Mouse (Mus musculus): ENCODE measurements at regions not wholly inside any gene's neighbourhood (a gene's known extent, or its start where the extent isn't known, plus 50 kb on each side); places are given as distances from the start of the nearest gene placed in this dataset.

DNA sequence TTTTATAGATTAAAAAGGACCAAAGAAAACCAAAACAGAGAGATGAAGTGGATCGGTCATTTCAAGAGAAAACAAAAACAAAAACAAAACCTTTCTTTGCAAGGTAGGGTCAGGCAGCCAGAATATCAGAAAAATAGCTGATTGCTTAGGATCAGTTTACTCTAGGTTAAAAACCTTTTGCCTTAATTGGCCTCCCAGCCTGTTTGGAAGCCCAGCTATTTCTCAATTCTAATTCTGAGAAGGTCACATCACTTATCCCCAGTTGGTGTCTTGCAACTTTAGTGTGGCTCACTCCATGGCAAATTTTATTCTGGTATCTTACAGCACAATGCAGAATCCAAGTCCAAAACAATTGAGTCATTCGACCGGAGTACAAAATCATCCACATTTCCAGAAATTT is 70.0 kb downstream of the 1190002N15Rik start:
- no peak for DNase-seq (ENCODE audit: low spot score in 2 of 2)

DNA sequence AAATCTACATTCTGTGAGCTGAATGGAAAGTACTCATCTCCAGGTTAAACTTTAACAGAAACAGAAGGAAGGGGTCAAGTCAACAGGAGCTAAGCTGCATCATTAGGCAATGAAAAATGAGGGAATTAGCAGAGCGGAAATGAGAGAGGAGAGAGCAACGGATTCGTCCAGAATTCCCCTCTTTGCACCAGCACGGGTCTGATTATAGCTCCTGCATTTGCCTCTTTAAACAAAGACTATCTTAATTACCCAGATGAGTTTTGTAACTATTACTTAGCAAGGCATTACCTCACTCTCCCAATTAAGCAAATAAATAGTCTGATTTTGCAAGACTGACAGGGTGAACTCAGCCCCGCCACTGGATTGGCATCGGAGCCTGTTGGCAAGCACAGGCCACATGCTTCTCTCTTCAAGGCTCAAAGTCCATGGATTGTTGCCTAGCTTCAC is 81.8 kb downstream of the 1190002N15Rik start:
- no peak for DNase-seq (ENCODE audit: low spot score in 2 of 2)

DNA sequence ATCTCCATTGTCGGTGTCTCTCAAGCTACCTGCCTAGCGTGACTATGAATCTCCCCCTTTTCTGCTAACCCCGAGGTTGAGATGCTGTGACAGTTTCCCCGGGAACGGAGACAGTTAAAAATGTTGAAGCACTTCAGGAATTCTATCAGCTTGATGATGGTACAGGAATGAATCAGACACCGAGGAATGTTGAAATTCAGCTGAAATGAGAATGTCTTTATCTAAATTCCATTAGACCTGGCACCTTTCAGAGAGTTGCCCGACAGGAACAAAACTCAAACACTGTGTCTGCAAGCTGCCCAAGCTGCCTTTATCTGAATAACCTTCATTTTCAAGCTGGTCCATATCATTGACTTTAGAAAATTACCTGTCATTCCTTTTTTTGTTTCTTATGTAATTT is 82.4 kb downstream of the 1190002N15Rik start:
- DNase-seq (ENCODE audit: low spot score in 2 of 2): no peak

DNA sequence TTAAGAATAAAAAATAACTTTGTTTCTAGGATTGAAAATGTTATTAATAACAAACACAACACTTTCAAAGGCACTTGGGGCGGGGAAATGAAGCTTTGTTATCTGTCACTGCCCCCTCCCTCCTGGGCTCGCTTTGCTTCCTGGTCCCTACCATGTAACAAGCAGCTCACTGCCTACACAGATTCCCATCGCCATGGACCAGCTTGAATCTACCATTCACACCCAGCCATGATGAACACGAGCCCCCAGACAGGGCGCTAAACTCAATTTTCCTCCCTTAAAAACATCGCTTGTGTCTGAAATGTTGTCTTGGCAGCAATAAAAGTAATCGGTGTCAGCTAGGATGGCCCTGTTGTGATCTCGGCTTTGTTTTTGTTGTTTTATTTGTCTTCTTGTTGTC is 88.0 kb downstream of the 1190002N15Rik start:
- no peak for DNase-seq (ENCODE audit: low spot score in 2 of 2)

DNA sequence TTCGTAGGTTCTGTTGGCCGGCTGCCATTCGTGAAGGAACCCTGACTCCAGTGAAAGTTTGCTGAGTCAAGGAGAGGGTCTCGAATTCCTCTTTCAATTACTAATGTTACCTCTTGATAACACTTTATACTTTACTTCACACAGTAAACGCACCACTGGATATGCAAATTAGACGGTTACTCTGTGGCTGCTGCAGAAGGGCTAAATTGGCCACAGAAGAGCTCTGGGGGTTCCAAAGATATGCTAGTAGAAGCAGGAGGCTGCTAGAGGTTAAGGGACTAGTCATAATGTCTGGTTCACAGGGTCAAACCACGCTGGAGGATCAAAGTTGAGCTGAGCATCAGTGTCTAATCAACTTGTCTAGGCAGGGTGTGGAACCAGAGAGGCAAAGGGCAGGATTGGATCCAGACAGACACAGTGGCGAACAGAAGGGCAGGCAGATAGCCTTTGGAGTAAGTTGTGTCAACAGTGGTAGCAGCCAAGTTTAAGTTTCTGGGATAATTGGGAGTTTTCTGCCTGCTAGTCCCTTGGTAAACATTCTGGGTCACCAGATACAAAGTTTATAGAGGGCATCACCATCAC is 91.6 kb downstream of the 1190002N15Rik start:
- no peak for DNase-seq (ENCODE audit: low spot score in 2 of 2)

DNA sequence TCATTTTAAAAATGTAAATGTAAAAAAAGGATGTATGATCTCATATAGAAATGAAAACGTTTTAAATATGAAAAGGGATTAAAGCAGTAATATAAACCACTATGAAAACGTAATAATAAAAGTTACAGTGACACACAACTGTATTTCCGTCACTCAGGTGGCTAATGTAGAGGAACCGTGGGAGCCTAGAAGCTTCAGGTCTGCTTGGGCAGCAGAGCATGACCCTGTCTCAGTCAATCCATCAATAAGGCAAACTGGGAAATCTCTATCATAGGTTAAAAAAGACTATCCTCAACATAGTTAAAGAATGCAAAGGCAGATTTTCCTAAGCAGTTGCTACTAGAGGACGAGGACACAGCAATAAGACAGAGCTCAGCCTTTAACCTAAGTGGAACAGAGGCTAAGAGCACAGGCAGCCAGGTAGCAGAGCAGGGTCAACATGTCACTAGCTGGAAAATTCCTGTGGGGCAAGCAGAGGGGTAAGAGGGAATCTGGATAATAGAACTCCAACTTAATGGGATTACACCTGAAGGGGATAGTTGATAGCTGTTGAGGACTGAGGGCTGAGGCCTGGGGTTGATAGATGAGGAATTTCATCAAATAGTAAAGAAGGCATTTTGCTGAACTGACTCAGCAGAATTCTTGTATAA is 93.6 kb downstream of the 1190002N15Rik start:
- no peak for DNase-seq (ENCODE audit: low spot score in 2 of 2)

DNA sequence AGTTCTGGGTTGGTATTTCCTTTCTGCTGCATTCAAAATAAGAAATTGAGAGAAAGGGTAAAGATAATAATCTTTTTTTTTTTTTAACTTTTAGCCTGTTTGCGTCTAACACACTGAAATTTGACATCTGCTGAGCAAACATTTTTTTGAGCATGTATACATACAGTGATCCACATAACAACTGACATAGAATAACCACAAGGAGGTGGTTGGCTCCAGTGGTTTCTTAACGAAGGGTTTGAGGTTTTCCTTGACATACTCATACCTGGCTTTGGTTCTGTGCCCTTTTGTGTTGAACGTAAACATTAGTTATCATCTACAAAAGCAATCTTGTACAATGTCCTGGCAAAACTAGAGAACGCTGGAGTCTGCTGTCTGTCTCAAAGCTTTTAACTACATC is 96.5 kb downstream of the 1190002N15Rik start:
- no peak for DNase-seq (ENCODE audit: low spot score in 2 of 2)

DNA sequence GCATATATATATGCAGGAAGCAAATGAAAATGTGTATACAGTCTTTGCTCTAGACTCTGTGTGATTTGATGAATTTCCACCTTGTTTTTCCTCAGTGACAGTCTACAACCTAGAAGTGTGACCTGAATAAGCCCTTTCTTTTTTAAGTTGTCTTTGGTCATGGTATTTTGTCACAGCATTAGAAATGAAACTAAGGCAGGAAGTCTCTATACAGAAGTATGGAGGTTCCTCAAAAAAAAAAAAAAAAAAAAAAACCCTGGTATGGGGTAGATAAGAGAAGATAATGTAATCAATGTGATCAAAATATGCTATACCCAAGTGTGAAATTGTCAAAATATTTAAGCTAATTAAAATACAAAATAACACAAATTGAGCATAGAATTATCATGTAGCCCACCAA is 104.4 kb downstream of the 1190002N15Rik start:
- DNase-seq (ENCODE audit: low spot score in 2 of 2): no peak

DNA sequence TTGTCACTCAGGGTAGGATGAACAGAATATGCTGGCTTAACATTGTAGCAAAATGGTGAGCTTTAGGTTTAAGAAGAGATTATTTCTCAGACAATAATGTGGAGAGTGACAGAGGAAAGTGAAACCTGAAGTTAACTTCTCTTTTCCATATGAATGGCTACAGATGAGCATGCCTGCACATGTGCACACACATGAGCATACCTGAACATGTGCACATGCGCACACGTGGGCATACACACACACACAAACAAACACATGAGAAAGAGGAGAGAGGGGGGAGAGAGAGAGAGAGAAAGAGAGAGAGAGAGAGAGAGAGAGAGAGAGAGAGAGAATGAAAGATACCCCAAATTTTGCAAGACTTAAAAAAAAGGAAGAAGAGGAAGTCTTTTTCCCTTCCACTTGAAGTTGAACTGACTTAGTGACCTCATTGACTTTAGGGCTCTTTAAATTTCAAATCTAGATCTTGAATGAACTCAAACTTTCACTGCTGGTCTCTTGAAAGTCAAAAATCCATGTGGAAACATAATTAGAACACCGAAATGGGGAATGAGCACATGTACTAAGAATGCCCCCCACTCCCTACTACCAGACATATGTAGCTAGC is 105.6 kb downstream of the 1190002N15Rik start:
- DNase-seq (ENCODE audit: low spot score in 2 of 2): no peak

DNA sequence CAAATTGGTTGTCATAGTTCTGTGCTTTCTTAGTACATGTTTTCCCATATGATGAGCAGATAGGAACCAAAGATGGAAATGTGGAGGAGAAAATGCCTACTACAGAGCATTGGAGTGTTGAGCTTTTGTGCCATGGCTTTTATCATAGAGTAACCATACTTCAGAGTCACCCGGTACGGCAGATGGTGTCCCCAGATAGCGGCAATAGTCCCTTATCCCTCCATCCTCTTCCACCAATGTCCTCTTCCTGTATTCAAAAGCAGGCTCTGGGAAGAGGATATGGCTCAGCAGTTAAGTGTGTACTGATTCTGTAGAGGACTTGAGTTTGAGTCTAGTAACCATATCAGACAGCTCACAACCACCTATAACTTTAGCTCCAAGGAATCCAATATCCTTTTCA is 106.3 kb downstream of the 1190002N15Rik start:
- no peak for DNase-seq (ENCODE audit: low spot score in 2 of 2)

DNA sequence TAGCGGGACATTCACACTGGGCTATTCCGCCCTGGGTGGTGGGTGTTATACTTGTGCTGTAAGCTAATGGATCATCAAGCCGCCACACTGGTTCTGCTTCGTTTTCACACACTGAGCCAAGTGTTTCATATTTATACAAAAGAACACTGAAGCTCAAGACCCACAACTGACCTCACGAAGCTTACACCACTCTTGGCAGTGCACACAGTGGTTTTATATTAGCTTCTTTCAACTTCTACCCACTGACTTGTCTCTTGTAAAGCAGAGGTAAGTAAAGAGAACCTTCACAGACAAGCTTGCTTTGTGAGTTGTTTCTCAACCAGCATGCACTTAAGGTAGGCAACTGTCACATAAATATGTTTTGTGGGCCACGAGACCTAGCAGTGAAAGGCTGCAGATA is 106.9 kb downstream of the 1190002N15Rik start:
- DNase-seq (ENCODE audit: low spot score in 2 of 2): no peak

DNA sequence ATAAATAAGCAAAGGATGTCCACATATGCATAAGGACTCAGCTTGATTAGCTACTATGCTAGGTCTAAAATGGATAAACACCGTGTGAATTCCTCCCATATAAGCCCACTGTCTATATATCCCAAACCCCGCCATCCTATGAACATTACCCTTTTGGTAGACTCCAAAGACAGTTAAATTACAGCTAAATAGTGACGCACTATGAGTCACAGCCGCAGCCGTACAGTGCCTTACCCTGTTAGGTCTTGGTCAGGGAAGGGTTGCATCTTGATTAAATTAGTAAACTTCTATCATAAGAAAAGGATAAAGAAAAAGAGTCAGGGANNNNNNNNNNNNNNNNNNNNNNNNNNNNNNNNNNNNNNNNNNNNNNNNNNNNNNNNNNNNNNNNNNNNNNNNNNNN is 111.1 kb downstream of the 1190002N15Rik start:
- no peak for DNase-seq (ENCODE audit: low spot score in 2 of 2)

DNA sequence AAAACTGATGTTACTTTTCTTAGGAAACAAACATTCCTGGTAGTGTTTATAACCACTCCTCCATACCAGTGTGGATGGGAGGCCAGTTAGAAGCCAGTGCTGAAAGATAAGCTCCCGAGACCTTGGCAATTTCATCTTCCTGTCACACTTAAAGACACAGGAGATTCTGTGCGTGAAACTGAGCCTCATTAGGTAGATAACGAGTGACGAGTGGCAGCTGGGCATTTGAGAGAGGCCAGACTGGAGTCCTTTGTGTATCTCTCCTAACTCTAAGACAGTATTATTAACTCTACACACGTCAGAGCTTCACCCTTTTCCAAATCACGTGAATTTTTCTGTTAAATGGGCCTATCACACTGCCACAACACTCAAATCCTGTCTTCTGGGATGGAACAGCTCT is 112.1 kb downstream of the 1190002N15Rik start:
- no peak for DNase-seq (ENCODE audit: low spot score in 2 of 2)

DNA sequence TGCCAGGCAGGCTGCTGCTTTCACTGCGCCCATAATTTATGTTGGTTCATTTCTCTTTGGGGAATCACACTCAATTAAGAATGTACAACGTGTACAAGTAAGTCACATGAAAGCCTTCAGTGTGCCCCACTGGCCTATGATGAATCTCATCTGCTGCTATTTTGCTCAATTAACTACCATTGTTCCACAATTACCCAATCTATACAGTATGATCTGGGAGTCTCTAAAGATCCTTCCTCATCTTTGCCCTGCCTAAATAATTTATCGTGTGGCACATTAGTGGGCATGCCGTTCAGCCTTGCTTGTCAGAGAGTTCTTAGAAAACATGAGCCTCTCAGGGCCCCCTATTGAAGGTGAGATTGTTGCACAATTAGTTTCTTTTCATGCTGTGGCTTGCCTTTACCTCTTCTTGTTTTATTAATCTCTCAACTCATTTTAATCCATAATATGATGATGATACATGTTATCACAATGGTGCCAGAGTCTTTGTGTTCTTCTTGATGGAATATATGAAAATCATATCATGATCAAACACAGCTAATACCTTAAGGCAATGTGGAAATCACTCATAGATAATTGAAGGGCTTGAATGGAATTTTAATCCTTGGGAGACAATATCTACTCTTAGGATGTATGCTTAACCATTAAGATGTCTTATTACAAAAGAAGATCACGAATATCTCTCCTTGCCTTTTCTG is 113.3 kb downstream of the 1190002N15Rik start:
- DNase-seq (ENCODE audit: low spot score in 2 of 2): no peak

DNA sequence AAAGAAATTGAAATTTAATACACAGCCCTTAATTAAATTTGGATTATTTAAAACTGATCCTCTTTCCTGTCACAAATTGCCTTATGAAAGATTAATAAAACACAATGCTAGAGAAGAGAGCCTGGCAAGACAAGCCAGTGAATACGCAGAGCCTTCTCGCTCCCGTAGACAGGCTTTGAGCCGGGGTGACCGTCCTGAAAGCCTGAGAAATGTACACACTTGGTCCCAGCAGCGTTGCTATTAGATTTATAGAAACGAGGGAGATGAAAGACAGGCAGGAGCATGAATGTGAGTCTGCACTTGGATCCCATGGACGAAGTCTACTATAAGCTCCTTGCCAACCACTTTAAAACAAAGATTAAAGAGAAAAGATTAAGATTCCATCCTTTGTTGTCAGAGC is 127.3 kb downstream of the 1190002N15Rik start:
- no peak for DNase-seq (ENCODE audit: low spot score in 2 of 2)

DNA sequence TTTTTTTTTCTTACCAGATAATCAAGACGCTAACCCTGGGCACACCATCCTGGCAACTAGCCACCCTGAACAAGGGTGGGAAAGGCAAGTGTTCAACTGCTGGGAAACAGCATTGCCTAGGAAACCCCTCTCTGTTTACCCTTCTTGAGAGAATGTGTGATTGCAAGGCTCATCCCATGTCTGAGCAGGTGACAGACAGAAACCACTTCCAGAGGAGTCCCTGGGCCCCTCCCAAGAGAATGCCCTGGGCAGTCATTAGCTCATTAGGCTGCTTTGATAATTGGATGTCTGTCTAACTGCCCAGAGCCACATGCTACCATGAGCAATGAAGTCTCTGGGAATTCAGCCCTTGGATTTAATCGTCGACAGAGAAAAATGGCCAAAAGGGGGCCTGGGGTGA is 127.8 kb downstream of the 1190002N15Rik start:
- no peak for DNase-seq (ENCODE audit: low spot score in 2 of 2)

DNA sequence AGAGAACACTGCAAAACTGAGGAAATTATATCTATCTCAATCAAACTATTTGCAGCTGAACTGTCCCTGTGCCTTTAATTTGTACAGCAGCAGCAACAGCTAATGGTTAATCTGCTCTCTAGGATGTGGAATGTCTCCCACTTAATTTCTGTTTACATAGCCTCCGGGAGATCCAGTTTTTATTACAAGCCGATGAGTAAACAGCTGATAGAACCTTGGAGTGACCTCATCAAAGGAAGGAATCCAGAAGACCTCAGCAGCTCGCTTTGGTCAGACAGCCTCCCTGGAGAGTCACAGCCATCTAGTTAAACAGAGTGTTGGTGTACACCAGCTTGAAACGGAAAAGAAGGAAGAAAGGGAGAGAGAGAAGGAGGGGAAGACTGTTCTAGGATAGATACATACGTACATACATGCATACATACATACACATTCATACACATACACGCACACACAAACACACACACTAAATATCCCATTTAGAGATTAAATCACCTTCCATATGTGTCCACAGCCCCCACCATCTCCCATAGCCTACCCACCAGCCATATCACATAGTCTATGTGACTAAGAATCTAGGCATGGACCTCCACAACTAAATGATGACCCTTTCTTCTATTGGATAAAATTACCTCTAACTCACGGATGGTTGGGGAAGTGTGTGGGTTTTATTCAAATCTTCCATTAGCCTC is 129.1 kb downstream of the 1190002N15Rik start:
- no peak for DNase-seq (ENCODE audit: low spot score in 2 of 2)

DNA sequence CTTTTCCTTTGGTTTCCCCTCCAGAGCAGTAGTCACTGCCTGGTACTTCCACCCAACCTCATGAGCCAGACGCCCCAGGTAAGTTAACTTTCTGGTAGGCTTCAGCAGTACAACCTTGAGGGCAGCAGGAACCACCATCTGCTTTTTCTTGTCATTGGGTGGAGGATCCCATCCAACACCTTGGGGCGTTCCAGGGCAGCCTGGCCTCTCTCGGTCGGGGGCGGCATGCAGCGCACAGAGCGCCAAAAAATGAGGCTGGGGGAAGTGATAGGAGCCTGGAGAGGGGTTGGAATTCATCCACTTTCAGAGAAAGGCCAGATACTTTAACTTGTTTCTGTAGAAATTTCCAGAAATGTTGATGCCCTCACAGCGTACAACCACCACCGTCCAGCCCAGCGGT is 130.2 kb downstream of the 1190002N15Rik start:
- DNase-seq (ENCODE audit: low spot score in 2 of 2): no peak

DNA sequence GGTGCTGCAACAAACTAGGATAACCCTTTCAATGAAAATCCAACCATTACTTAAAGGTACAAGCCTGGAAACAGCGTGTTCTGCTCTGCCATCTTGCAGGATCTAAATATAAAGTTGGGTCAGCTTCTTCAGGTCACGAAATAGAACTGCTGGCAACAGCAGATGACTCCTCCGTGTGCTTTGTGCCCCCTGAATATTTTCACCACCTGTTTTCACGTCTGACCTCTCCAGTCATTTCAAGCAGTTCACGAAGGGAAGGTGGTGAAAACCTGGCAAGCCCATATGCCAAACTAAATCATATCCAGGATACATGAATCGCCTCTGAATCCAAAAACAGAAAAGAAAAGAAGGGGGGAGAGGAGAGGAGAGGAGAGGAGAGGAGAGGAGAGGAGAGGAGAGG is 133.3 kb downstream of the 1190002N15Rik start:
- no peak for DNase-seq (ENCODE audit: low spot score in 2 of 2)

DNA sequence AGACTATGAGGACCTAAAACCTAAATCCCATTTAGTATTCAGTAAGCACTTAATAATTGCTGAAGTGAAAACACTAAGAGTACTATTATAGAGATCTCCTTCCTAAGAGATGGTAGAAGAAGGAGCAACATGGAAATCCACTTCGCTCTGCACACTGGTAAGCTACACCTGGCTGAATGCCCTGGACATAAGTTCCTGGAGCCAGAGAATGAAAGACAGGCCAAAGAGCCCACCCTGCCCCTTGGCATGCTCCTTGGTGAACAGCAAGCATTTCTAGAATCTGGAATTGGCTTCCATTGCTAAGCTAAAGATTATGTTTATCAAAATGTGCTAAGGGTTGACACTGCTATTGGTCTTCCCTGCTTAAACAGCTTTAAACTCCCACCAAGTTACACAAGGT is 137.3 kb downstream of the 1190002N15Rik start:
- DNase-seq (ENCODE audit: low spot score in 2 of 2): no peak

DNA sequence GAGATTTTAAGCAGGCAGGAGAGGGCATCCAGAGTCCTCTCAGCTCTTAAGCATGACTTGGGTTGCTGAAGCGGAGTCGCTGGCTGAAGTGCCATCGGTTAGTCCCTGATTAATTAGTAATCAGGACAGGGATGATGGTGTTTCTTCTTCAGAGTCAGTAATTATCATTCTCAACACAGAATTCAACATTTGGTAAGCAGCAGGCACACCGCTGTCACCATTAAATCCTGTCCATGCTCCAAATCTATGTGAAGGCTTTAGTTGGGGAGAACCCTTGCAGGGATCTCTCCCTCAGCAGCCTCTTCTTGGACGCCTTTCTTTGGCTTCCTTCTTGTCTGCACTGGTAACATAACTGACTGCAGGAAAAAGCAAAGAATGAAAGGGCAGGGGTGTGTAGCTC is 142.7 kb downstream of the 1190002N15Rik start:
- DNase-seq (ENCODE audit: low spot score in 2 of 2): no peak

DNA sequence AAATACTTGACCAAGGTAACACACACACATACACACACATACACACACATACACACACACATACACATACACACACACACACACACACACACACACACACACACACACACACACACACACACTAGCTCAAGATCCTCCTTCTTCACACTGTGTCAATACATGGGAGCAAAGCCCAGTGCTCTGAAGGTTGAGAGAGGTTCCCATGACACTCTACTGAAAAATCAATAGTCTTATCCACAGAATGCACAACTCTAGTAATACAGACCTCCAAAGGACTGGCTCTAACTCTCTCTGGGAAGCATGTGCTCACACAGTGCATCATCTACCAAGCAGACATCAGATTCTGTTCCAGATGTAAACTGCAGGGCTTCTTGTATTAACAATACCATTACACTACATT is 151.7 kb downstream of the 1190002N15Rik start:
- no peak for DNase-seq (ENCODE audit: low spot score in 2 of 2)
